Comparison of ENCODE assay signal across 11 mouse cellular contexts in the genomic region with DNA sequence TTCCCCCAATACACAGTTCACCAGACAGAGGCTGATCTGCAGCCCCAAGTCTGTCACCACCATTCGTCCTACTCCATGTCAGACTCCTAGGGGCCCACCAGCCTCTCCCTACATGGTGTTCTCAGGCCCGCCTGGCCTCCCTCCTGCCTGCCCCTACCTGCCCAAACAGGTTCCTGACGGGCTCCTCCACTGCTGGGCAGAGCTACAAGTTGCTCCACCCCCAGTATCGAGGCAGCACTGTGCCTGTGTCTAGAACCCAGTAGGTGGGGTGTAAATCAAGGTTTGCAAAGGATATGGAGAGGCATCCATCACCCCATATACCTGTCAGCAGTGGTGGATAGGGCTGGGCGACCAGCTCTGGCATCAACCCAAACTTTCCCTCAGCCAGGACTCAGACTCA. TPM values are rescaled to one million over a fixed set of nuclear protein-coding genes. Genes with fewer than 3 reads are reported as not detected.
DNase-seq lines count a peak whose midpoint lies in the region; ATAC-seq lines count a peak whose summit lies in the region.
"Had no signal": no experiment of that assay in that cellular context is flagged by ENCODE, and none has a peak within 500 bp of the region (broad histone marks: within the 10 kb centered on the region; RNA-seq: fewer than 3 reads in every experiment).

A gene (minus strand): TSS at position 154 of the 400 bp plus-strand sequence.

- WGBS in embryonic facial prominence, embryonic 10.5 days = 41% methylated on average over 5 of the region's 5 CpGs

- DNase-seq in embryo, embryonic 10 days (ENCODE audit: low spot score) = peak; percentile 18
- no peak for DNase-seq in embryo, embryonic 10.5 days (ENCODE audit: low spot score)
- DNase-seq in embryonic facial prominence, embryonic 10.5 days (ENCODE audit: low spot score) = peak; percentile 47
- peak; percentile 60 to 86 for DNase-seq in kidney, postnatal 25 days
- DNase-seq in lung, postnatal 25 days (ENCODE audit: low spot score) = peak; percentile 80
- no peak for DNase-seq in right cerebral cortex, adult 18-20 months
- no peak for DNase-seq in neural tube, embryonic 10.5 days (ENCODE audit: extremely low spot score, low spot score)
- DNase-seq: cerebellum, adult 18-20 months had no signal

- H3K4me1 ChIP-seq in embryonic facial prominence, embryonic 10.5 days = peaks cover 16% of the 10 kb centered on the region

- H3K27me3 ChIP-seq in embryonic facial prominence, embryonic 10.5 days (replicated peaks; ENCODE audit: low read depth, poor library complexity, severe bottlenecking) = 0 out of 2 replicates have a peak, but pooled peaks cover 4% of the 10 kb centered on the region
- H3K27me3 ChIP-seq: midbrain, embryonic 12.5 days had no signal

- no peaks in the 10 kb centered on the region; the same call in 1 of the 2 replicates for H3K36me3 ChIP-seq in embryonic facial prominence, embryonic 10.5 days (replicated peaks)
- H3K36me3 ChIP-seq: midbrain, embryonic 12.5 days had no signal

- H3K27ac ChIP-seq in embryonic facial prominence, embryonic 10.5 days (replicated peaks) = peak within 1 kb of the TSS; percentile 77
- H3K27ac ChIP-seq: midbrain, embryonic 12.5 days had no signal

- no peak for ATAC-seq in frontal cortex, adult (ENCODE audit: low TSS enrichment)
- ATAC-seq: forebrain, embryonic 16.5 days had no signal

- no peaks in the 10 kb centered on the region for H3K9me3 ChIP-seq in embryonic facial prominence, embryonic 10.5 days
- H3K9me3 ChIP-seq: midbrain, embryonic 12.5 days had no signal

- peak within 1 kb of the TSS; percentile 50 for H3K4me3 ChIP-seq in embryonic facial prominence, embryonic 10.5 days
- H3K4me3 ChIP-seq: midbrain, embryonic 12.5 days had no signal

RNA-seq across cellular contexts. Expression of the gene that starts here (rescaled TPM):
- 0.69 and 0.95 TPM in 2 replicates for polyA plus RNA-seq in embryonic facial prominence, embryonic 10.5 days (2016; fragmentation: Nextera tagmentation; extraction: Ambion mirVana)
- polyA plus RNA-seq: forebrain, embryonic 16.5 days; midbrain, embryonic 12.5 days had no signal

Comparison
In these comparisons a context has a peak if more than half of its experiments do, and no peak if none do; other contexts are left out.
1. DNase-seq: peak in embryo, embryonic 10 days (single experiment), kidney, postnatal 25 days (2 of 2) and lung, postnatal 25 days (single experiment); none in embryo, embryonic 10.5 days (single experiment), right cerebral cortex, adult 18-20 months (single experiment) and neural tube, embryonic 10.5 days (single experiment).
2. Peak in DNase-seq, H3K4me3 ChIP-seq and H3K27ac ChIP-seq in embryonic facial prominence, embryonic 10.5 days; RNA of the gene not detected or under 1 TPM.